Mouse (Mus musculus) stomach, embryonic 14.5 days (tissue): ENCODE data around the gene Mcoln2. TPM values are rescaled to one million over a fixed set of nuclear protein-coding genes. Genes with fewer than 3 reads are reported as not detected.
"Not testable (repeated sequence)": the region's sequence is repeated elsewhere in the genome, so short reads cannot be mapped to it uniquely, and the experiment has no call there.

Source experiments
- ATAC-seq: fragments of 200-750 bp; cut with Nextera tagmentation; 2 replicates; pipeline ENCODE4 v1.8.0; 2017; ENCODE audit warnings: low read depth, moderate TSS enrichment; ENCODE audit not compliant: insufficient number of reproducible peaks, insufficient read depth, low FRiP score
- H3K27ac ChIP-seq: fragments of 300-500 bp; sonication (generic); 2 replicates; pipeline ENCODE4 v1.5.1; 2014; ENCODE audit warnings: mild to moderate bottlenecking, low read length, moderate library complexity, mixed read lengths
- H3K27me3 ChIP-seq: fragments of 300-500 bp; sonication (generic); 2 replicates; pipeline ENCODE4 v1.6.1; 2014; ENCODE audit warnings: low read length, control low read depth, mixed read lengths; ENCODE audit not compliant: control insufficient read depth, insufficient read depth
- H3K36me3 ChIP-seq: fragments of 300-500 bp; sonication (generic); 2 replicates; pipeline ENCODE4 v1.6.1; 2014; ENCODE audit warnings: mild to moderate bottlenecking, control low read depth, low read length, moderate library complexity, mixed read lengths; ENCODE audit not compliant: control insufficient read depth, insufficient read depth
- H3K4me1 ChIP-seq: fragments of 300-500 bp; sonication (generic); 2 replicates; pipeline ENCODE4 v1.6.1; 2014; ENCODE audit warnings: low read length, control low read depth, mixed read lengths; ENCODE audit not compliant: control insufficient read depth, insufficient read depth
- H3K4me2 ChIP-seq: fragments of 300-500 bp; sonication (generic); replicated peaks from 2 replicates; pipeline ENCODE4 v1.6.1; 2014; ENCODE audit warnings: low read depth, low read length, control low read depth
- H3K4me3 ChIP-seq: fragments of 300-500 bp; sonication (generic); 2 replicates; pipeline ENCODE4 v1.5.1; 2014; ENCODE audit warnings: low read depth, low read length, control low read depth
- H3K9ac ChIP-seq: fragments of 300-500 bp; sonication (generic); replicated peaks from 2 replicates; pipeline ENCODE4 v1.6.1; 2014; ENCODE audit warnings: low read depth, mild to moderate bottlenecking, control low read depth, low read length, moderate library complexity, mixed read lengths
- H3K9me3 ChIP-seq: fragments of 300-500 bp; sonication (generic); 2 replicates; pipeline ENCODE4 v1.6.1; 2016; ENCODE audit warnings: low read depth, low read length, control low read depth; ENCODE audit not compliant: control insufficient read depth
- WGBS: fragments of 180-500 bp; shearing (Covaris S2); extraction: QIAGEN DNeasy Blood & Tissue Kit; methylation state at CpG from one replicate; pipeline ENCODE4 v1.1.7; 2014; 5-methylcytosine and 5-hydroxymethylcytosine counted together
- polyA plus RNA-seq: library from polyadenylated mRNA; unstranded; fragments of >200 nt; fragmentation: Nextera tagmentation; extraction: Ambion mirVana; gene quantifications from 2 replicates; pipeline ENCODE4 v1.2.1, GENCODE M21; 2014

Mcoln2 gene
- polyA plus RNA-seq, 1 experiment from 2014 or later: 1.4 TPM

DNA sequence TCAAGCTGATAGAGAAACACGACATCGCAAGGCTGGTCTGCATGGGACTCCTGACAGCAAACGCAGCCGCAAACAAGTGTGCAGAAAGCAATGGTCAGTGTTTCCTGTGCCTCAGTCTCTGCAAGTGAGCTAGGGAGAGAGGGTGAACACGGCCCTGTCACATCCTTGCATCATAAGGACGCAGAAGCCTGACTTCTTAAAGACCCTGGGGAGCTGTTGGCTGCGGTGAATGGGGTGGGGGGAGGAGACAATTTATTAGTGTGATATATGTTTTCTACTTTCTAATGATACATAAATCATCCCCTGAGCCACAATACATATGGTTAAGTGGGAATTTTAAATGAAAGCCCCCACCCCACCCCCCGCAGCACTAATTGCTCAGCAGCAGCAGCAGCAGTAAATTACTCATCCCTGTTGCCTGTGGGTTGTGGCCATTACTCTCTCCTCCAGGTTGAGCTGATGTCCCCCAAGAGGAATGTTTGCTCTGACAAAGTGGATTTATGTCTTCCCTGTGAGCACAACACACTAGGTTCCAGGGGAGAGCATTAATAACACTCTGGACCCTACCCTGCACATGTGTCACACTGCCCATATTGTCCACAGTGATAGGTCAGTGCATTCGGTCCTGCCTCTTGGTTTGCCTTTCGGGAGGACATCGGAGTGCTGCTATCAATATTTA is 49.3 kb downstream of the Mcoln2 start:
- no peaks in the 10 kb centered on the region for H3K9me3 ChIP-seq
- H3K4me1 ChIP-seq: no peaks in the 10 kb centered on the region
- no peak overlapping the region for H3K9ac ChIP-seq
- no peak overlapping the region for H3K4me3 ChIP-seq
- WGBS: 49% methylated on average over 11 of the region's 11 CpGs
- no peaks in the 10 kb centered on the region for H3K27me3 ChIP-seq
- H3K4me2 ChIP-seq: no peak overlapping the region
- H3K36me3 ChIP-seq: no peaks in the 10 kb centered on the region
- no peak; the same call in 1 of the 2 replicates for ATAC-seq
- no peak overlapping the region for H3K27ac ChIP-seq

GRCm38 (mm10) chr3:146199486-146199885 is 49.9 kb downstream of the Mcoln2 start:
- H3K9ac ChIP-seq: no peak overlapping the region
- no peak overlapping the region for H3K4me3 ChIP-seq
- H3K9me3 ChIP-seq: no peaks in the 10 kb centered on the region
- H3K27me3 ChIP-seq: no peaks in the 10 kb centered on the region
- H3K27ac ChIP-seq: no peak overlapping the region
- WGBS: 57% methylated on average over 3 of the region's 3 CpGs
- no peaks in the 10 kb centered on the region for H3K4me1 ChIP-seq
- H3K4me2 ChIP-seq: no peak overlapping the region
- H3K36me3 ChIP-seq: no peaks in the 10 kb centered on the region
- ATAC-seq: no peak

GRCm38 (mm10) chr3:146204375-146204774 is 54.7 kb downstream of the Mcoln2 start:
- Histone ChIP-seq H3K36me3 (no peaks in the 10 kb centered on the region), H3K4me2 (no peak overlapping the region), H3K27me3 (no peaks in the 10 kb centered on the region), H3K4me3 (no peak overlapping the region), H3K27ac (no peak overlapping the region), H3K9ac (no peak overlapping the region), H3K9me3 (no peaks in the 10 kb centered on the region), H3K4me1 (no peaks in the 10 kb centered on the region)
- 17% methylated on average over 2 of the region's 2 CpGs for WGBS
- ATAC-seq: no peak

DNA sequence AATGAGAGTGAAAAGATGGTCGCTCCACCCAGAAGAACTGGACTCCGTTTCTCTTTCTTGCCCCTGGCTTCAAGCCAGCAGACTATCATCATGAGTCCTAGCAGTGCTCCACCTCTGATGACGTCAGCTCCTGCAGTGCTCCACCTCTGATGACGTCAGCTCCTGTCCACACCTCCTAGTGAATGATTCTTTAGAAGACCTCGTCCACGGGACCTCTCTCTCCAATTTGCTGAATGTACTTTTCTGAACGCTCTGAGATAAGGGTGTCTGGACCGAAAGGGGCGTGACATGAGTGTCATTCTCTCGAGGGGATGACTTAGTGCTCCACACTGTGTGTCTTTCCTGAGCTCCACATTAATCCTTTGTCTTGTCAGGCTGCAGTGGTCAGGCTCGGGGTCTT is 55.7 kb downstream of the Mcoln2 start:
- ATAC-seq: no peak
- no peaks in the 10 kb centered on the region for H3K4me1 ChIP-seq
- WGBS: 41% methylated on average over 11 of the region's 11 CpGs

GRCm38 (mm10) chr3:146206635-146207034 is 57.0 kb downstream of the Mcoln2 start:
- Histone ChIP-seq H3K36me3 (no peaks in the 10 kb centered on the region), H3K4me1 (no peaks in the 10 kb centered on the region), H3K9me3 (no peaks in the 10 kb centered on the region), H3K27ac (no peak overlapping the region), H3K27me3 (no peaks in the 10 kb centered on the region), H3K4me3 (no peak overlapping the region), H3K4me2 (no peak overlapping the region), H3K9ac (no peak overlapping the region)
- ATAC-seq: no peak
- WGBS: 73% methylated on average over 2 of the region's 2 CpGs

More for the DNA sequence above, 55.7 kb downstream of the Mcoln2 start:
- H3K27me3 ChIP-seq: no peaks in the 10 kb centered on the region
- H3K4me3 ChIP-seq: no peak overlapping the region
- no peak overlapping the region for H3K27ac ChIP-seq
- no peaks in the 10 kb centered on the region for H3K9me3 ChIP-seq
- H3K9ac ChIP-seq: no peak overlapping the region
- no peaks in the 10 kb centered on the region for H3K36me3 ChIP-seq
- H3K4me2 ChIP-seq: no peak overlapping the region

DNA sequence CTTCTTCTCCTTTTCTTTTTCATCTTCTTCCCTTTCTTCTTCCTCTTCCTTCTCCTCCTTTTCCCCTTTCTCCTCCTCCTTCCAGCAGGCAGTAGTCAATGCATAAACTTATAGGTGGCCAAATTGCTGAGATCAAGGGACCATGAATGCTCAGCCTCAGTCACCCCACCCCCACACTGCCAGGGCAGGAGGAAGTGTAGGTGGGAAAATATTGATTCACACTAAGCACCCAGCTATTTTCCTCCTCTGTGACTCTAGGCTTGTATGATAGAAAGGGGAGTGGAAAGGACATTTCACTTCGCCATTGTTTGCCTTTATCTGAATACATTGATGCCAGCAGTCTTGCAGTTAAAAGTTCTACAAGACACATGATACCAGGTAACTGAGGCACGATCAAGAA is 57.8 kb downstream of the Mcoln2 start:
- Histone ChIP-seq H3K27me3 (no peaks in the 10 kb centered on the region), H3K4me2 (no peak overlapping the region), H3K4me1 (no peaks in the 10 kb centered on the region), H3K36me3 (no peaks in the 10 kb centered on the region), H3K9ac (no peak overlapping the region), H3K4me3 (no peak overlapping the region), H3K9me3 (no peaks in the 10 kb centered on the region), H3K27ac (no peak overlapping the region)
- WGBS: 38% methylated on average over 2 of the region's 2 CpGs
- ATAC-seq: no peak

GRCm38 (mm10) chr3:146209759-146210158 is 60.1 kb downstream of the Mcoln2 start:
- H3K36me3 ChIP-seq, H3K27me3 ChIP-seq, H3K4me3 ChIP-seq, H3K4me1 ChIP-seq, H3K9ac ChIP-seq, ATAC-seq, H3K27ac ChIP-seq, H3K4me2 ChIP-seq, H3K9me3 ChIP-seq: not testable (repeated sequence)
- WGBS: 92% methylated on average over 8 of the region's 8 CpGs

DNA sequence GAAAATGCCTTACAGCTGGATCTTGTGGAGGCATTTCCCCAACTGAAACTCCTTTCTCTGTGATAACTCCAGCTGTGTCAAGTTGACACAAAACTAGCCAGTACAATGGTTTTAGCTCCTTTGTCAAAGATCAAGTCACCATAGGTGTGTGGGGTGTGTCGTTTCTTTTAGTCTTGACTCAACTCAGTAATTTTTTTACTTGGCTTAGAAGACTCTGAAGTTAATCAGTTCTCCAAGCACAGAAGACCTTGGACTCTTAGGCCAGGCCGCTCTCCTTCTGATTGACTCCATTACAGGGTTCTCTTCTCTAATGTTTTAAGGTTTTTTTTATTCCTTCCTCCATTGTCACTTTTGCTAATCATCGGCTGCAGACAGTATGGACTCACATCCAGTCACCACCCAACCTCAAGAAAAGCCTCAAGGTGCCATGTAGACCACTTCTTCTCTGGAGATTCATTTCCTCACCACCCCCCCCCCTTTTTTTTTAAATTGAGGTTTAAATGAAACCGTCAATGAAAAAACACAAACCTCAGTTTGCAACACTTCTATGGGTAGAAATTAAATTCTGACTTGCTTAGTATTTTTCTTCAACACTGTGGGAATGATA is 61.6 kb downstream of the Mcoln2 start:
- Histone ChIP-seq H3K4me2 (no peak overlapping the region), H3K9ac (no peak overlapping the region), H3K27me3 (no peaks in the 10 kb centered on the region), H3K4me3 (no peak overlapping the region), H3K4me1 (0 out of 2 replicates have a peak, but pooled peaks cover 5% of the 10 kb centered on the region), H3K36me3 (no peaks in the 10 kb centered on the region), H3K27ac (no peak overlapping the region), H3K9me3 (no peaks in the 10 kb centered on the region)
- WGBS: 88% methylated on average over 4 of the region's 4 CpGs
- no peak for ATAC-seq
